Mouse (Mus musculus): ENCODE results near the gene Pdcd6. TPM values are rescaled to one million over a fixed set of nuclear protein-coding genes. Genes with fewer than 3 reads are reported as not detected.

Pdcd6 gene
- polyA plus RNA-seq (2012; fragmentation: generic; extraction: Trizol), result 94.7 TPM

GRCm38 (mm10) chr13:74317170-74317849, at the start of gene Pdcd6:
Gene Pdcd6 (minus strand): TSS chr13:74317580.
- Histone ChIP-seq H3K27me3 (ENCODE audit: control insufficient read depth, insufficient read depth, insufficient read length) (no peaks in the 10 kb centered on the region), H3K4me3 (peak within 1 kb of the TSS; percentile 76), H3ac (ENCODE audit: control insufficient read depth, insufficient read length) (peak within 1 kb of the TSS; percentile 26), H3K36me3 (ENCODE audit: control insufficient read depth, insufficient read depth) (peaks cover 30% of the 10 kb centered on the region), H3K4me2 (ENCODE audit: low read depth) (peak within 1 kb of the TSS; percentile 75), H3K79me2 (ENCODE audit: control insufficient read depth, insufficient read depth) (peaks cover 30% of the 10 kb centered on the region)
- TF ChIP-seq TCF3 (IDR thresholded peaks at IDR 0.05; ENCODE audit: insufficient read length, low read depth), result no peak
- TF ChIP-seq MAX (IDR thresholded peaks at IDR 0.05; ENCODE audit: low read depth), result no peak
- TF ChIP-seq POLR2A (IDR thresholded peaks at IDR 0.05; ENCODE audit: insufficient read length, low read depth), result peak; percentile 85
- TF ChIP-seq MYOD1 (IDR thresholded peaks at IDR 0.05; ENCODE audit: control insufficient read depth in 1 of 3, insufficient read length in 2 of 3, low read depth in 2 of 3), result no peak
- peak; percentile 39 for TF ChIP-seq SRF (IDR thresholded peaks at IDR 0.05; ENCODE audit: control insufficient read depth, insufficient read length, low read depth)
- no peak for TF ChIP-seq REST (IDR thresholded peaks at IDR 0.05; ENCODE audit: insufficient read depth, insufficient read length)
- no peak for TF ChIP-seq TCF12 (IDR thresholded peaks at IDR 0.05; ENCODE audit: insufficient read depth, poor library complexity, severe bottlenecking)
- TF ChIP-seq CEBPB (IDR thresholded peaks at IDR 0.05; ENCODE audit: insufficient read depth, poor library complexity, severe bottlenecking), result no peak
- peak; percentile 87 for TF ChIP-seq POLR2AphosphoS2 (IDR thresholded peaks at IDR 0.05; ENCODE audit: insufficient read length, low read depth)
- TF ChIP-seq E2F4 (IDR thresholded peaks at IDR 0.05; ENCODE audit: insufficient read depth), result no peak
- no peak for TF ChIP-seq USF1 (IDR thresholded peaks at IDR 0.05; ENCODE audit: low read depth)
- TF ChIP-seq MYOG (IDR thresholded peaks at IDR 0.05; ENCODE audit: control insufficient read depth in 1 of 3, insufficient read depth in 1 of 3, insufficient read length in 2 of 3, low read depth in 2 of 3), result no peak

GRCm38 (mm10) chr13:74363859-74364235, 46.5 kb upstream of the Pdcd6 start, which contains the start of gene Lrrc14b:
Gene Lrrc14b (minus strand): TSS chr13:74364005.
- no peak for TF ChIP-seq REST (IDR thresholded peaks at IDR 0.05; ENCODE audit: insufficient read depth, insufficient read length)
- peak; percentile 11 for TF ChIP-seq USF1 (IDR thresholded peaks at IDR 0.05; ENCODE audit: low read depth)
- peak in 1 of 3 experiments; percentile 15 for TF ChIP-seq MYOD1 (IDR thresholded peaks at IDR 0.05; ENCODE audit: control insufficient read depth in 1 of 3, insufficient read length in 2 of 3, low read depth in 2 of 3)
- peak in 1 of 3 experiments; percentile 3 for TF ChIP-seq MYOG (IDR thresholded peaks at IDR 0.05; ENCODE audit: control insufficient read depth in 1 of 3, insufficient read depth in 1 of 3, insufficient read length in 2 of 3, low read depth in 2 of 3)
- H3K4me2 ChIP-seq (ENCODE audit: low read depth), result peak within 1 kb of the TSS; percentile 86
- H3K4me3 ChIP-seq, result peak within 1 kb of the TSS; percentile 12
- no peak within 1 kb of the TSS for H3ac ChIP-seq (ENCODE audit: control insufficient read depth, insufficient read length)
- no peaks in the 10 kb centered on the region for H3K27me3 ChIP-seq (ENCODE audit: control insufficient read depth, insufficient read depth, insufficient read length)
- peaks cover 10% of the 10 kb centered on the region for H3K36me3 ChIP-seq (ENCODE audit: control insufficient read depth, insufficient read depth)
- no peaks in the 10 kb centered on the region for H3K79me2 ChIP-seq (ENCODE audit: control insufficient read depth, insufficient read depth)

DNA sequence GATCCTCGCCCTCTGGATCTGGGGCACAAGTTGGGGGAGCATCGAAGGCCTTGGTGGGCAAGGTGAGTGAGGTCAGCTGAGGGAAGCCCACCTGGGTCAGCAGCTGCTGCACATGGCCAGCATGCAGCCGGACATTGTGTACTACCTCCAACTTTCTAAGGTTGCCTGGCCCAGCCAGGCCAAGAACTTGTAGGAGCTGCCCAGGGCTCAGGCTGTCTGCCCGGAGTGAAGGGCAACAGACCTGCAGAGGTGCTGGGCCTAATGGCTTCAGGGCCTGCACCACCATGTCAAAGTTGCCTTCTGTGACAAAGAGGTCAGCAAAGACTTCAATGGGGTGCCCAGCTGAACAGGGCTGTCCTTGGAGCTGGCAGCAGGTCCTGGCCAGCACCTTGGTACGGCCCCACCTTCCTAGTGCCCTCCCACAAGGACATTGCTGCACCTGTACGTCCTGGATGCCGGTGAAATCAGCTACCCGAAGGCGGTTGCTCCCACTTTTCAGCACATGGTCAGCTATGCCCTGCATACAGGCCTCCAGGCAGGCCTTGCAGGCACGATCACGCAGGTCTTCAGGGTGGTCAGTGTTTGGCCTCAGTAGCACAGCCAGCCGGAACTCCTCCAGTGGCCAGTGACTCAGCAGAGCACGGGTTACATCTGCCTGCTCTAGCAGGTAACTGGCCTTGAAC, 45.9 kb upstream of the Pdcd6 start:
- Histone ChIP-seq H3ac (ENCODE audit: control insufficient read depth, insufficient read length) (no peak overlapping the region), H3K4me3 (peak overlapping the region; percentile 12), H3K4me2 (ENCODE audit: low read depth) (peak overlapping the region; percentile 86), H3K27me3 (ENCODE audit: control insufficient read depth, insufficient read depth, insufficient read length) (no peaks in the 10 kb centered on the region), H3K36me3 (ENCODE audit: control insufficient read depth, insufficient read depth) (peaks cover 13% of the 10 kb centered on the region), H3K79me2 (ENCODE audit: control insufficient read depth, insufficient read depth) (no peaks in the 10 kb centered on the region)
- no peak for TF ChIP-seq USF1 (IDR thresholded peaks at IDR 0.05; ENCODE audit: low read depth)
- peak; percentile 16 for TF ChIP-seq POLR2A (IDR thresholded peaks at IDR 0.05; ENCODE audit: insufficient read length, low read depth)
- TF ChIP-seq REST (IDR thresholded peaks at IDR 0.05; ENCODE audit: insufficient read depth, insufficient read length), result no peak
- peak; percentile 73 for TF ChIP-seq POLR2AphosphoS2 (IDR thresholded peaks at IDR 0.05; ENCODE audit: insufficient read length, low read depth)
- TF ChIP-seq E2F4 (IDR thresholded peaks at IDR 0.05; ENCODE audit: insufficient read depth), result no peak
- TF ChIP-seq CEBPB (IDR thresholded peaks at IDR 0.05; ENCODE audit: insufficient read depth, poor library complexity, severe bottlenecking), result no peak
- TF ChIP-seq MYOG (IDR thresholded peaks at IDR 0.05; ENCODE audit: control insufficient read depth in 1 of 3, insufficient read depth in 1 of 3, insufficient read length in 2 of 3, low read depth in 2 of 3), result no peak
- no peak for TF ChIP-seq MYOD1 (IDR thresholded peaks at IDR 0.05; ENCODE audit: control insufficient read depth in 1 of 3, insufficient read length in 2 of 3, low read depth in 2 of 3)
- TF ChIP-seq TCF3 (IDR thresholded peaks at IDR 0.05; ENCODE audit: insufficient read length, low read depth), result no peak
- TF ChIP-seq MAX (IDR thresholded peaks at IDR 0.05; ENCODE audit: low read depth), result no peak
- TF ChIP-seq TCF12 (IDR thresholded peaks at IDR 0.05; ENCODE audit: insufficient read depth, poor library complexity, severe bottlenecking), result no peak
- TF ChIP-seq SRF (IDR thresholded peaks at IDR 0.05; ENCODE audit: control insufficient read depth, insufficient read length, low read depth), result no peak

DNA sequence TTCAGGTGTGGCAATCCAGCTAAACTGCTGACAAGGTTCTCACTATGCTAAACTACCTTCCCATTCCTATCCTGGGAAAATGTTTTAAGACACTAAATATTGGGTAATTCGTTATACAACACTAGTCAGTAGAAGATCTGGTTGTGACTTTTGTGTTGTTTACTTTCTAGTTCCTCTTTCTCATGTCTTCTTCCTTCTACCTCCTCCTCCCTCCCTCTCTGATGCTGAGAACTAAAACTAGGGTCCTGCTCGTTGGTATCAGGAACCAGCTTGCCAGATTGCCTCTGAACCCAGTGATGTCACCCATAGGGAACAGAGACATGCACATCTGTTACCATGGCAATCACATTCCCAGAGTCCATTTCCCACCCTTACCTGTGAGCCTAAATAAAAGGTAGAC, 44.8 kb upstream of the Pdcd6 start:
- H3K4me3 ChIP-seq, result no peak overlapping the region
- H3K79me2 ChIP-seq (ENCODE audit: control insufficient read depth, insufficient read depth), result no peaks in the 10 kb centered on the region
- H3ac ChIP-seq (ENCODE audit: control insufficient read depth, insufficient read length), result no peak overlapping the region
- no peak overlapping the region for H3K4me2 ChIP-seq (ENCODE audit: low read depth)
- H3K27me3 ChIP-seq (ENCODE audit: control insufficient read depth, insufficient read depth, insufficient read length), result no peaks in the 10 kb centered on the region
- H3K36me3 ChIP-seq (ENCODE audit: control insufficient read depth, insufficient read depth), result peaks cover 17% of the 10 kb centered on the region
- TF ChIP-seq TCF3 (IDR thresholded peaks at IDR 0.05; ENCODE audit: insufficient read length, low read depth), result no peak
- no peak for TF ChIP-seq REST (IDR thresholded peaks at IDR 0.05; ENCODE audit: insufficient read depth, insufficient read length)
- TF ChIP-seq MYOD1 (IDR thresholded peaks at IDR 0.05; ENCODE audit: control insufficient read depth in 1 of 3, insufficient read length in 2 of 3, low read depth in 2 of 3), result no peak
- no peak for TF ChIP-seq MYOG (IDR thresholded peaks at IDR 0.05; ENCODE audit: control insufficient read depth in 1 of 3, insufficient read depth in 1 of 3, insufficient read length in 2 of 3, low read depth in 2 of 3)
- no peak for TF ChIP-seq USF1 (IDR thresholded peaks at IDR 0.05; ENCODE audit: low read depth)
- TF ChIP-seq TCF12 (IDR thresholded peaks at IDR 0.05; ENCODE audit: insufficient read depth, poor library complexity, severe bottlenecking), result no peak

Measured in myocyte (in vitro differentiated cells).